Mouse (Mus musculus): ENCODE results near the gene Cct2. TPM values are rescaled to one million over a fixed set of nuclear protein-coding genes. Genes with fewer than 3 reads are reported as not detected.

The Cct2 gene
- polyA plus RNA-seq (2012) = 29.8 and 29.9 TPM in 2 replicates

GRCm38 (mm10) chr10:117063254-117064021 lies at the start of gene Cct2:
Cct2 (minus strand) TSS chr10:117063814.

GRCm38 (mm10) chr10:117045175-117046056 lies 18.2 kb downstream of the Cct2 start, which contains the start of gene Lrrc10:
Lrrc10 (plus strand) TSS chr10:117045341.

Other genes with a start within 250 kb of the Cct2 start
- gene Myrfl, start 166.9 kb downstream of the Cct2 start, polyA plus RNA-seq (2012) = not detected in 2 replicates
- 13.4 and 15.0 TPM in 2 replicates for gene Rab3ip, start 113.0 kb downstream of the Cct2 start, polyA plus RNA-seq (2012)
- gene Gm10271, start 91.2 kb downstream of the Cct2 start, polyA plus RNA-seq (2012) = not detected in 2 replicates
- 0.09 TPM in 1 of 2 replicates, not detected in the other for gene Best3, start 77.5 kb downstream of the Cct2 start, polyA plus RNA-seq (2012)
- not detected in 2 replicates for gene Lrrc10, start 18.5 kb downstream of the Cct2 start, polyA plus RNA-seq (2012)
- 15.3 and 15.7 TPM in 2 replicates for gene Frs2, start 84.7 kb upstream of the Cct2 start, polyA plus RNA-seq (2012)
- gene Yeats4, start 160.7 kb upstream of the Cct2 start, polyA plus RNA-seq (2012) = 132 and 146 TPM in 2 replicates
- gene 9530003J23Rik, start 174.9 kb upstream of the Cct2 start, polyA plus RNA-seq (2012) = not detected in 2 replicates
- 17.5 and 28.8 TPM in 2 replicates for gene Lyz2, start 218.5 kb upstream of the Cct2 start, polyA plus RNA-seq (2012)
- 0.05 TPM in 1 of 2 replicates, not detected in the other for gene Lyz1, start 229.1 kb upstream of the Cct2 start, polyA plus RNA-seq (2012)

All from megakaryocyte-erythroid progenitor cell, adult 5 weeks (primary cell).